ENCODE assay signal across 22 mouse cellular contexts in genomic region chr9:94386190-94386589, GRCm38 (mm10).
"Had no signal": no experiment of that assay in that cellular context is flagged by ENCODE, and none has a peak within 500 bp of the region (broad histone marks: within the 10 kb centered on the region; RNA-seq: fewer than 3 reads in every experiment).

No protein-coding gene starts in this region.

- H3K27me3 ChIP-seq: liver, embryonic 13.5 days; lung, embryonic 15.5 days; megakaryocyte, embryonic 14.5 days; midbrain, embryonic 13.5 days; neural tube, embryonic 13.5 days; neural tube, embryonic 15.5 days had no signal

- H3K9me3 ChIP-seq: liver, embryonic 13.5 days; lung, embryonic 15.5 days; megakaryocyte, embryonic 14.5 days; midbrain, embryonic 13.5 days; neural tube, embryonic 13.5 days; neural tube, embryonic 15.5 days had no signal

- H3K36me3 ChIP-seq: liver, embryonic 13.5 days; lung, embryonic 15.5 days; midbrain, embryonic 13.5 days; neural tube, embryonic 13.5 days; neural tube, embryonic 15.5 days had no signal

- DNase-seq: liver, embryonic 13.5 days; lung, adult 2 months; lung, postnatal 14 days; lung, postnatal 36 days; retina, postnatal 1 day; right cerebral cortex, adult 18-20 months; right cerebral cortex, postnatal 25 days; right cerebral cortex, postnatal 4 days; spleen, adult 18-20 months; thymus, adult 18-20 months; thymus, postnatal 14 days; thymus, postnatal 36 days had no signal

- H3K4me2 ChIP-seq: liver, embryonic 13.5 days; lung, embryonic 15.5 days; midbrain, embryonic 11.5 days; midbrain, embryonic 13.5 days; neural tube, embryonic 13.5 days; neural tube, embryonic 15.5 days had no signal

- H3K9ac ChIP-seq: liver, embryonic 13.5 days; lung, embryonic 15.5 days; midbrain, embryonic 13.5 days; neural tube, embryonic 13.5 days; neural tube, embryonic 15.5 days had no signal

- H3K27ac ChIP-seq: liver, embryonic 13.5 days; lung, embryonic 15.5 days; macrophage; midbrain, embryonic 13.5 days; neural tube, embryonic 13.5 days; neural tube, embryonic 15.5 days had no signal

- H3K4me1 ChIP-seq: liver, embryonic 13.5 days; lung, embryonic 15.5 days; megakaryocyte, embryonic 14.5 days; midbrain, embryonic 13.5 days; neural tube, embryonic 13.5 days; neural tube, embryonic 15.5 days had no signal

- H3K4me3 ChIP-seq: liver, embryonic 13.5 days; lung, embryonic 15.5 days; megakaryocyte, embryonic 14.5 days; midbrain, embryonic 13.5 days; myocyte; neural tube, embryonic 13.5 days; neural tube, embryonic 15.5 days had no signal

- ATAC-seq: lung, postnatal 0 days; midbrain, embryonic 13.5 days; midbrain, embryonic 16.5 days had no signal
